Mouse (Mus musculus): ENCODE data around the gene Lsm4.

DNA sequence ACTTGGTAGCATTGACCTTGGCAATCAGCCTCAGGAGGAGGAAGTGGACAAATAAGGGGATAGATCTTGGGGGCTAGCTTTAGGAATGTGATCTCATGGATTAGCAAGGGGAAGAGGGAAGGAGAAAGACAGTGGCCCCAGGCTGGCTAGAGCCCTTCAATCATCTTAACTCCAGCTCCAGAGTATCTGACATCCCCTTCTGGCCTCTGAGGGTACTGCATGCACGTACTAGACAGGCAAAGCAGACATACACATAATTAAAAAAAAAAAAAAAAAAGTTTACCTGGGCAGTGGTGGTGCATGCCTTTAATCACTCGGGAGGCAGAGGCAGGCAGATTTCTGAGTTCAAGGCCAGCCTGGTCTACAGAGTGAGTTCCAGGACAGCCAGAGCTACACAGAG lies 29.0 kb upstream of the Lsm4 start:
- TF ChIP-seq CTCF (IDR thresholded peaks at IDR 0.05; ENCODE audit: low read depth, low read length) = no peak
- TF ChIP-seq POLR2A (IDR thresholded peaks at IDR 0.05; ENCODE audit: extremely low read depth, insufficient read depth, low read length) = no peak

Data from liver, adult 2 months (tissue).